Mouse (Mus musculus): Measurements from ENCODE around the gene Ifitm10. TPM values are rescaled to one million over a fixed set of nuclear protein-coding genes. Genes with fewer than 3 reads are reported as not detected.

Ifitm10 gene
- total RNA-seq, 2 experiments from 2014 or later = 3.3 to 4.8 TPM

- no peak for DNase-seq
Measured at GRCm38 (mm10) chr7:142389961-142390650, 16.6 kb upstream of the Ifitm10 start.

DNA sequence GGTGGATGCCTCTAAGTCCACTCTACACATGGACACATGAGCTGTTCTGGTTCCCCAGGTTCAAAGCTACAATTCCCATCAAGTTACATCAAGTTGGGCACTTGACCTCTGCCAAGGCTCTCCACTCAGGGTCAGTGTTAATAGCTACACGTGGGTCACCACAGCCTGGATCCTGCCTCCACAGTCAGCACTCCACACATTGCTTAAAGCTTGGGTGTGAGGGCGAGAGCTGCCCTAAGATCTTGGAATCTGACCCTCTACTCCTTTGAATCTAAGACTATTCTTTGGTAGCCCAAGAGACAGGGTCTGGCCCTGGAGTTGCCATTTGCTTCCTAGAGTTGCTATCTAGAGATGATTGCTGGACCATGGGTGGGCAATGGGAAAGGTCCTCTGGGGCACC lies 15.2 kb upstream of the Ifitm10 start:
- DNase-seq = no peak

DNA sequence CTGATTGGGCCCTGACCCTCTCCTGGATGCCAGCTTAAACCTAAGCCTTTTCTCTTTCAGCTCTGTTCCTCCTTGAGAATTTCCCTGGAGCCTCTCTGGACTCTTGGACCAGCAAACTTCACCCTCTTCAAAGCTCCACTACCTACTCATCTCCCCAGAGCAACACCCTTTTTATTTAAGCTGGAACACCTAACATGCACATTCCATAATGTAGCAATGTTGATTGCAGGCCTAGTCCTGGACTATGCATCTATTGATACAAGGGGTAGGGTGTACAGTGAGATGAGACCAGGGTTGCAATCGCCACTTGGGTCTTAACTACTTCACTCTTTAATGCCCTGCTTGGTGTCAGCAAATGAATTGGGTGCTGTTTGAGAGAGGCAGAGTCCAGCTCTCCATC lies 14.6 kb upstream of the Ifitm10 start:
- no peak for DNase-seq

DNA sequence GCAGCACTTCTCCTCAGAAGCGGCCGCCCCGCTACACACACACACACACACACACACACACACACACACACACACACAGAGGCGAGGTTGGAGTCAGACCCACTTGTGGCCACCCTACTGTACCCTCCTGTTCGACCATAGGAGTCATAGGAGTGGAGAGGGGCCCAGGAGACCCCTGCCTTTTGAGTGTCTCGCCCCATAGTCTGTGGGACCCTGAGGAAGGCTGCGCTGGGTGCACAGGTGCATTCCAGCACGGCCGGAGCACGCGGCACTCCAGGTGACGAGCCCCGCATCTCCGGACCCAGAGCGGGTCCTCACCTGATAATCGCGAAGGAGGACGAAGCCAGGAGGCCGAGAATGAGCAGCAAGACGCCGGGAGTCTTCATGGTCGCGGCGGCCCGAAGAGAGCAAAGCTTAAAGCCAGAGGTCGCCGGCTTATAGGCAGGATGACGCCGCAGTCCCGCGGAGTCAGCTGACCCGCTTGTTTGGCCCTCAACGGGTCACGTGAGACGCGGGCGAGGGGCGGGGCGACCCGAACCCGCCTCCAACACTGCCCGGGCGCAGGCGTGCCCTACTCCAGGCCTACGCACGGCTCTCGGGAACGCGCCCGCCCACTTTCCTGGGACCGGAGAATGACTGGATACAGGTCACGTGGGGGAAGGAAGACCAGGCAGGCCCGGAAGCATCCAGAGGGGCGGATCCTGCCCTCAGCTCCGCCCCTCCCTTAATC lies 14.0 kb upstream of the Ifitm10 start, which contains the start of gene Ctsd:
Ctsd (minus strand) TSS at position 620 of the 730 bp plus-strand sequence.
- DNase-seq = peak; percentile 97

GRCm38 (mm10) chr7:142386621-142387201 lies 13.2 kb upstream of the Ifitm10 start:
- DNase-seq = no peak

DNA sequence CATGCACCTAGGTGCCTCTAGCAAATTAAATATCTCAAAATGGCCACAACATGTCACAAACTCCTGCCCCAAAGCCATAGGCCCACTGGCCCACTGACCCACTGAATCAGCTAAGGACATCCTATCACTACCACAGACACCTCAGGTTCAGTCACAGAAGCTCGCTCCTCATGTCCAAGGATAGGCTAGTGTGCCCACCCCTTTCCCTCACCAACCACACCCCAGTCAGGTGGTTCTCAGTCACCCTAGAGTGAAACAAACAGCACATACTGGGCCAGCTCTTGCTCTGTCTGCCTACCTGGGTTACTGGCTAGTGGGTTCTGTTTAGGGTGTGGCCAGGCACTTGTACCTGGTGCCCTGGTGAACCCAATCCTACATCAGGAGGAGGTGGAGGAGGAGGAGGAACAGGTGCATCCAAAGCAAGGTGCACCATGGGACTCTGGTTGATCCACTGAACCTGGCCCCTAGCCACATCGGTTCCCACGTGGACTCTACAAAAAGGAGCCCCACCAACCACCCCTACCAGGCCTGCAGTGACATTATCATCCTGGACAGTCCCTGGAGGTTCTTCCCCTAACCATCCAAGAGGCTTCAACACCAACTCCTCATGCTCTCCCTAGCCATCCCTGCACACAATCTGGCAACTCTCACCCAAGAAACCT lies 12.3 kb upstream of the Ifitm10 start:
- no peak for DNase-seq

DNA sequence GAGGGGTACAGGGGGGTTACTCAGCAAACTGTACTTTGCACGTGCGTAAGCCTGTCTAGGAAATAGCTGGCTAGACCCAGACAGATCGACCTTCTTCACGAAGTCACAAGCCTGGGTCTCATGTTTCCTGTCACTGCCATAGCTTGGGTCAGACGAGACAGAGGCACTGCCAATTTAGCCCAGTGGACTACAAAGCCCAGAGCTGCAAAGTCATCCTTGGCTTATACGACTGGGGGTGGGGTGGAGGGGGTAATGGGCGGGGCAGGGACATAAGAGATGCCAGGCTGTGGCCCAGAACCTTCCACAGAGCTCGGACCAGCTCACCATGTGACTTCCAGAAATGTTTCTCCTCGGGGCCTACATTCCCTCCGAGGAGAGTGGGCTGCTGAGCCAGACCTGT lies 10.8 kb upstream of the Ifitm10 start:
- DNase-seq = no peak

GRCm38 (mm10) chr7:142382567-142382966 lies 9.0 kb upstream of the Ifitm10 start, which contains the start of gene Gm49369:
Gm49369 (minus strand) TSS chr7:142382667.
- DNase-seq = no peak

DNA sequence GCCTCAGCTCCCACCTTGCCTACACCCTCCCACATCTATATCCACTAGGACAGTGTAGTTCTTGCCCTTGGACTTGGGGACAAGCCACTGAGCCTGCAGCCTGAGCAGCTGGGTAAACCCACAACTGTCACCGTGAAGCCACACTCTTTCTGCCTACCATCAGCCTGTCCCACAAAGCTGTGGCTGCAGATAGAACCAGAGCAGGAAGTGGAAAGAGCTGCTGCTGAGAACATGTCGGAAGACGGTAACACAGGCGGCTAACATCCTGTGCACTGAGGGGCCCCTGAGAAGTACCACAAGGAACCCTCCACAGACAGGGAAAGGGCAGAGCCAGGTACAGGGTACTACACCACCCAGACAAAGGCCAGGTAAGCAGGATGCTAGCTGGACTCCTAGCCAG lies 7.6 kb upstream of the Ifitm10 start:
- no peak for DNase-seq

DNA sequence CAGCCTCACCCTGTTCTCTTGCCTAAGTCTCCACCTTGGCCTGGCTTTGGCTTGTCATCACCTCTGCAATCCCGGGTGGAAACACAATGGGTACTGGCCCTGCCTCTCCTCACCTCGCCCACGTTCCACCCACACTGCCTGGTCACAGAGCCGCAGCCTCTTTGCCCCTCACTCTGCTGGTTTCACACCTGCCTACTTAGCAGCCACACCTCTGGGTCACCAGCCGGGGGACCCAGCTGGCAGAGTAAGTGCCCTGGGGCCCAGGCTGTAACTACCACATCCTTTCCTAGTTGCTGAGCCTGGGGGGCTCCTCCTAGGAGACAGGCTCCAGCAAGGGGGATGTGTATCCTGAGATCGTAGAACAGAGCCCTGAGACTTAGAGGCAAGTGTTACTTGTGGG lies 5.6 kb upstream of the Ifitm10 start:
- DNase-seq = no peak

DNA sequence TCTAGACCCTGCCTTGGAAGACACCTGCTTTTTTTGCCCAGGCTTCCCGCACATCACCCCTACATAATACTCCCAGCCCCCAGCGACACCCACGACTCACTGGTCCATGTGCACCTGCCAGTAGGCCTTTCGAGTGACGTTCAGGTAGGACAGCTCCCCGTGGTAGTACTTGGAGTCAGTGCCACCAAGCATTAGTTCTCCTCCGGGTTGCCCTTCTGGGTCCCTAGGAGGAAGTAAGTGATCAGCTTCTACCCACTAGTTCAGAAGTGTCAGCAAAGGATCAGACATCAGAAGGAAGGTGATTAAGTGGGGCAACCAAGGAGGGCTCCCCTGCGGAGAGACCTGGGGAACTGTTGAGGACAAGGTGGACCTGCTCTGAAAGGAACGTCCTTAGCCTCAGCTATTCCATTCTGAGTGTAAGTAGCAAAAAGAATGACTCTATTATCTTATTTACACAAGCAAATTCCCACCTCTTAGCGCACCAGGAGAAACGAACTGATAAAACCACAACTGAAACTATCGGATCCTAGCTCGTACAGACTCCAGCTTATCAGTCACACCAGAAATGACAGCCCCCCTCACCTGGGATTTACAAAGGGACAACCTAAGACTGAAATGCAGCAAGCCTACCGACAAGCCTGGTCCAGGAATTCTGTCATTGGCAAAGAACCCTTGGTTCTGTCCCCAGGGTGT lies 3.8 kb upstream of the Ifitm10 start:
- DNase-seq = no peak

GRCm38 (mm10) chr7:142376096-142376495 lies 2.5 kb upstream of the Ifitm10 start:
- no peak for DNase-seq

DNA sequence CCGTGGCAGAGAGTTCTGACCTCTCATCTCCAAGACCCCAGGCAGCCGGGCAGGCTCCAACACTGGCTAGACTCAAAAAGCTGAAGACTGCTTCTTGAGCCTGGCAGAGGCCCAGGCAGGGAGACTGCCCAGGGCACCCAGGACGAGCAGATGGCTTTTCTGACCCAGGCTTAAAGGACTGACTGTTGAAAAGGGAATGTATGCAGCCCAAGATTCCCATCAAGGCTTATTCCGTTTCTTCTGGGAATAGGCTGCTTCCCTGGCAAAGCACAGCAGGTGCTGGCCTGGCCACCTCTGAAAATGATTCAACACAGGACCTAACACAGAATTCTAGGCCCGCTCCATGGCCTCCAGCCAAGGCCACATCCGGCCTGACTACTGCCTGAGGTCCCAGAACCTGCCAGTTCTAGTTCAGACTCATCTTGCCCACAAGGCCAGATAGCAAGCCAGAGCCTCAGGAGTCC lies 1.7 kb upstream of the Ifitm10 start:
- DNase-seq = no peak

DNA sequence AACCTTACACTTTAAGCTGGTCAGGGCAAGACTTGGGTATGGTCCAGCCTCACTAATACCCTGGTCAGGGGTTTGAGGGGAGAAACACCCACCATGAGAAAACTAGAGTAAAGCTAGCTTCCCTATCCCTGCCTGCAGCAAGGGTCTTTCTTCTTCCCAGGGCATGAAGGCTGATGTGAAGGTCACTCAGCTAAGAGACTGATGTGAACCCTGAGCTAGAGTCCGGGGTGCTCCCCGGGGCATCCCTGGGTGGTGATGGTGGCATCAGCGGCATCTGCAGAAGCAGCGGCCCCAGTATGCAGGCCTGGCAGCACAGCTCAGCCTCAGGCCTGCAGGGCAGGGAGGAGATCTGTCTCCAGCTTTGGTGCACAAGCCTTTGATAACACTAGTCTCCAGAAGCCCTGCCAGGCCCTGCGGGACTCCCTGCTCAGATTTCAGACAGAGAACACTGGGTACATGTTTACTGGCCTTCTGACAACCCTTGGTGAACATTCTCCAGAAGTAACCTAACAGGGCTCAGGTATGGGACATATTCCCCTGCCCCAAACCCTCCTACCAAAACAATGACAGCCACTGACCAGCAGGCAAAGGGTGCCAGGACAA lies 961 bp upstream of the Ifitm10 start:
- DNase-seq = no peak

DNA sequence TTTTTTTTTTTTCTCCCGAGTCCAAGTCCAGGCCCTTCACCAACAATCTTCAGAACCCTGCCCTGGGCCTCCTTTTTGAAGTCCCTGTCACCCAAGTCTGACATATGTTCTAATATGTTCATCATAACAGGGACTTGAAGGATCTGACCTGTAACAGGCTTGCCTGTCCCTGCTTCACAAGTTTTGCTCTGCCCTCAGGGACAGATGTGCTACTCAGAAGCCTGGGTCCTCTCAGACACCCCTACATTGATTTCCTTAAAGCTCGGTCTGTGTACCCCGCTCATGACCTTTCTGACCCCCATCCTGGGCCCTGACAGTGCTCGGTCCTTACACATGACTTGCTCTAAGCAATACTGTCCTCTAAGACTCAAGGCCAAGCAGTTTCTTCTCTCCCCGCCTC lies 514 bp downstream of the Ifitm10 start:
- DNase-seq = no peak

DNA sequence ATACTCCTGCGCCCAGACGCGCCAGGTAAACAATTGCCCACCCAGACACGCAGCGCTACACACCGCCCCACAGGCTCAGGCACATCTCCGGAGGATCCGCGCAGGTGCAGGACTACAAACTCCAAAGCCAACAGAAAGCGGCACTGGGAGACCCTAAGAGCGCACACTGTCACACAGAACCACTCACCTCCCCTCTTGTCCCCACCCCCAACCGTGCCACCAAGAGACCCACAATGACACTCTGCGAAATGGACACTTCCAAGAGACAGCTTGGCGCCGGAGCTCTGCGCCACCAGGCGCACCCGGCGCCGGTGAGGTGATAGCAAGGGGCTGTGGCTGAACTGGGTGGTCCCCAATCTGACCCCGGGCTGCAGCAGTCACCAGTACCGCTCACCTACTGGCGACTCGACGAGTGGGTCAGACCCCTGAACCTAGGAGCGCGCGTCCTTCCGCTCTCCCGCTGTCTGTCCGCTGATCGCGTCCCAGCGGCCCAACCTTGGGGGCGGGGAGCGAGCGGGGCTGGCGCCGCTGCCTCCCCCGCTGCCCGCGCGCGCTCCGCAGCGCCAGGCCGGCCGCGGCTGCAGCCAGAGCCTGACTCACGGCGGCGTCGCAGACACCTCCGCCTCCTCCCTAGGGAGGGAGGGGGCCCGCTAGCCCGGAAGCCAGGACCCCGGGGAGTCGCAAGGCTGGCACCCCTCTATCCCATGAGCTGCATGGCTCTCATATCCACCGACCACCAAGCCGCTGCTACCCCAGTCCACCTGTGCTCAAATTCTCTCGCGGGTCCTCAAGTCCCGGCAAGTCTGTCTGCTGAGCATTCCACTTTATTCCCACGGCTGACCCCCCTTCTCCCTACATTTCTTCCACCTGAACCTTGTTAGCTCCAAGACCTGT lies 1.5 kb downstream of the Ifitm10 start:
- no peak for DNase-seq

GRCm38 (mm10) chr7:142371398-142371767 lies 2.2 kb downstream of the Ifitm10 start:
- DNase-seq = no peak

DNA sequence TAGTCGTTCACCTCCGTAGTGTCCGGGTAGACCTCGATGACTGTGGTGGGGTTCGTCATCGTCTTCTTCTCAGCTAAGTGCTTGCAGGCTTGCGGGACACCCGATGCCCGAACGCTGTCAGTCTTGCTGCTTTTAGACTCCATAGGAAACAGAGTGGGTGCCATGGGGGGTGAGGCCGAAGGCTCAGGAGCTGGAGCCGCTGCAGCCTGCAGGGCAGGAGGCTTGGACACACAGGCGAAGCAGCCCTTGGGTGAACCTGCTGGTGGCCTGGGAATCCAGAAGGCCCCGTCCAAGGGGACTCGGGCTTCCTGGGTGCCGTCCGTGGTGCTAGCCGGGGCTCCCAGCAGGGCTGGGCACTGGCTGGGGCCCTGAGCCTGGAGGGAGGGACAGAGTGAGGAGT lies 2.6 kb downstream of the Ifitm10 start:
- DNase-seq = no peak

- no peak for DNase-seq
Measured at GRCm38 (mm10) chr7:142369820-142370219, 3.7 kb downstream of the Ifitm10 start.

GRCm38 (mm10) chr7:142368856-142369255 lies 4.7 kb downstream of the Ifitm10 start:
- DNase-seq = peak; percentile 62

- DNase-seq = no peak
Measured at GRCm38 (mm10) chr7:142363107-142363506, 10.4 kb downstream of the Ifitm10 start.
